Comparison of ENCODE assay signal across 7 mouse cellular contexts in the genomic region with DNA sequence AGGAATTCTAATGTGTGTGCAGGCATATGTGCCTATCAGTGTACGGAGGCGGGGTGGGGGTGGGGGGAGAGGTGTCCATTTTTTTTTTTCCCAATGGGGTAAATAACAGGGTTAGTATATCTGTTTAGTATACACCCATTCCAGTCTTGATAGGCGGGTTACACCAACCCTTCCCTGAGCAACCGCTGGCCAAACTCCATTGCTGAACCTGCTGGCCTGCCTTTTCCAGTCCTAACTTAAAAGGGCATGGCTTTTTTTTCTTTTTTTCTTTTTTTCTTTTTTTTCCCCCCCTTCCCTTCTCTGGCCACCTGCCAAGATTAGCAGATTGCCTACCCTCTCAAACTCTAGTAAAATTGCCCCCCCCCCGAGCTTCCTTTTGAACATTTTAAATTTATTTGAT. TPM values are rescaled to one million over a fixed set of nuclear protein-coding genes. Genes with fewer than 3 reads are reported as not detected.
DNase-seq lines count a peak whose midpoint lies in the region; ATAC-seq lines count a peak whose summit lies in the region.

No protein-coding gene starts in this region.

- no peaks in the 10 kb centered on the region for H3K36me3 ChIP-seq in hindbrain, embryonic 12.5 days
- no peaks in the 10 kb centered on the region for H3K36me3 ChIP-seq in limb, embryonic 15.5 days

- 31% methylated on average over 5 of the region's 5 CpGs for WGBS in hindbrain, embryonic 12.5 days
- WGBS in limb, embryonic 15.5 days = 34% methylated on average over 5 of the region's 5 CpGs

- ATAC-seq in hindbrain, embryonic 12.5 days (ENCODE audit: low FRiP score) = no peak
- ATAC-seq in limb, embryonic 15.5 days (ENCODE audit: insufficient number of reproducible peaks, low FRiP score, low TSS enrichment, low read depth) = no peak
- no peak for ATAC-seq in megakaryocyte-erythroid progenitor cell, adult 5-6 weeks (replicated peaks; ENCODE audit: low FRiP score, low TSS enrichment, poor library complexity, severe bottlenecking)

- peak; percentile 18 for DNase-seq in thymus, postnatal 4 days
- no peak for DNase-seq in thymus, postnatal 0 days (ENCODE audit: low spot score)
- no peak for DNase-seq in Muller cell, postnatal 12 days (ENCODE audit: inconsistent ontology term)
- no peak for DNase-seq in ovary, postnatal 14 days (ENCODE audit: low spot score)

- no peak overlapping the region for H3K4me3 ChIP-seq in hindbrain, embryonic 12.5 days
- peak overlapping the region; percentile 75; the same call in 1 of the 2 replicates for H3K4me3 ChIP-seq in limb, embryonic 15.5 days

- peaks cover 11% of the 10 kb centered on the region for H3K4me1 ChIP-seq in hindbrain, embryonic 12.5 days
- H3K4me1 ChIP-seq in limb, embryonic 15.5 days = peaks cover 21% of the 10 kb centered on the region

- peaks cover 24% of the 10 kb centered on the region for H3K27me3 ChIP-seq in hindbrain, embryonic 12.5 days
- 0 out of 2 replicates have a peak, but pooled peaks cover 7% of the 10 kb centered on the region for H3K27me3 ChIP-seq in limb, embryonic 15.5 days

- H3K9me3 ChIP-seq in hindbrain, embryonic 12.5 days (replicated peaks) = no peaks in the 10 kb centered on the region
- H3K9me3 ChIP-seq in limb, embryonic 15.5 days = no peaks in the 10 kb centered on the region

- no peak overlapping the region for H3K9ac ChIP-seq in hindbrain, embryonic 12.5 days
- no peak overlapping the region for H3K9ac ChIP-seq in limb, embryonic 15.5 days

- H3K4me2 ChIP-seq in hindbrain, embryonic 12.5 days (replicated peaks) = peak overlapping the region; percentile 74
- H3K4me2 ChIP-seq in limb, embryonic 15.5 days = peak overlapping the region; percentile 87

- no peak overlapping the region for H3K27ac ChIP-seq in hindbrain, embryonic 12.5 days
- no peak overlapping the region for H3K27ac ChIP-seq in limb, embryonic 15.5 days

RNA-seq across cellular contexts. Expression of a gene that starts 1.1 kb away (rescaled TPM):
- 1.8 and 2.2 TPM in 2 replicates for polyA plus RNA-seq in thymus, postnatal 0 days (2015; fragmentation: Nextera tagmentation; extraction: Ambion mirVana)
- polyA plus RNA-seq in hindbrain, embryonic 12.5 days (2016; fragmentation: Nextera tagmentation; extraction: Ambion mirVana) = 1.8 and 2.1 TPM in 2 replicates
- polyA plus RNA-seq in limb, embryonic 15.5 days (2015; fragmentation: Nextera tagmentation; extraction: Ambion mirVana) = 2.3 and 2.5 TPM in 2 replicates
- 2.5 and 2.7 TPM in 2 replicates for total RNA-seq in megakaryocyte-erythroid progenitor cell, adult 5-6 weeks (2014; fragmentation: Nextera tagmentation)
- total RNA-seq in megakaryocyte-erythroid progenitor cell, adult 5-6 weeks (2017) = 5.9 and 6.1 TPM in 2 replicates
